Mouse (Mus musculus) layer of hippocampus, adult 18-20 months (tissue): Measurements from ENCODE around the gene Fv1. TPM values are rescaled to one million over a fixed set of nuclear protein-coding genes. Genes with fewer than 3 reads are reported as not detected.
"Not testable (repeated sequence)": the region's sequence is repeated elsewhere in the genome, so short reads cannot be mapped to it uniquely, and the experiment has no call there.

Experiments used
- DNase-seq, 2 experiments: peaks; one replicate each; pipeline ENCODE4 v3.0.0; 2022; ENCODE audit warnings: low spot score in 2 of 2
- long read RNA-seq: library from polyadenylated mRNA; stranded (forward); transcript quantifications from one replicate; pipeline ENCODE4 v2.0.0, GENCODE M21; 2021
- total RNA-seq, 2 experiments: library from RNA; stranded (reverse); gene quantifications; 2 replicates each; pipeline ENCODE4 v1.2.3; 2021

The Fv1 gene
- 10 to 100 TPM in 1 of 2 experiments, 1 to 10 TPM in 1; 8.9 to 11.0 TPM for total RNA-seq
- long read RNA-seq, partial matches to known transcripts: 1 of 6 reads
- long read RNA-seq, other reads (novel, unspliced or antisense): 1 of 6 reads

GRCm38 (mm10) chr4:147868450-147869031 lies at the start of gene Fv1, which contains the start of gene Miip:
Gene Fv1 (plus strand): TSS chr4:147868979.
Gene Miip (minus strand): TSS chr4:147868816.
- DNase-seq: peak; percentile 96 to 98

- DNase-seq: not testable (repeated sequence)
Observed at GRCm38 (mm10) chr4:147819659-147820058, 49.1 kb upstream of the Fv1 start.

DNA sequence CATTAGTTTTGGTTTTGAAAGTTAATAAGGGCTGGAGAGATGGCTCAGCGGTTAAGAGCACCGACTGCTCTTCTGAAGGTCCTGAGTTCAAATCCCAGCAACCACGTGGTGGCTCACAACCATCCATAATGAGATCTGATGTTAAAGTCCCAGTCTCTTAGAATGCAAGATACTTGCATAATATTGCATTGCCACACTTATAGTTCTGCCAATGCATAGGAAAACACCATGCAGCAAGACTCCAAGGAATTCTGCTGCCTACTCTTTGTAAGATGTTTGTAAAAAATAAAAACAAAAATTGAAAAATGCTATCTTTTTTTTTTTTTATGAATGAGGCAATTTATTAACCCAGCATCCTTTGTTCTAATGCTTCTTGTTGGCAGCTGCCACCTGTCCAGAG lies 47.4 kb upstream of the Fv1 start:
- not testable (repeated sequence) for DNase-seq

DNA sequence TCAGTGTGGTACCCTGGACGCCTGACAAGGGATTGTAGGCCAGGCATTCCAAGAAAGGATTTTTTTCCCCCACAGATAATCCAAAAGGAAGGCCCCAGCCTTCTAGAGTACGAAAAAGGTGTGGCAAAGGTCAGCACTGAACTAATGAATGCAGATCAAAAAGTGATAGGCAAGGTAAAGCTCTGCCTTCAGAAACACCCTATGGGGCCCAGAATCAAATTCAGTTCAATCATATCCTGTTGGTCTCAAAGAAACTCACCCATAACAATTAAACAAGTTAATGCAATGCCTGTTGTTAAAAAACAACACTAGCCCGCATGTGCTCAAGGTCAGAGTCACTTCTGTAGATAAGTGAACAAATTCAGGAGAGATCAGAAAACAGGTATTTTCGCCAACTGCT lies 44.4 kb upstream of the Fv1 start:
- no peak for DNase-seq

- DNase-seq: not testable (repeated sequence)
Observed at GRCm38 (mm10) chr4:147839282-147839681, 29.5 kb upstream of the Fv1 start.

- no peak for DNase-seq
Observed at GRCm38 (mm10) chr4:147842871-147843270, 25.9 kb upstream of the Fv1 start.

- DNase-seq: peak; percentile 68 to 94
Observed at GRCm38 (mm10) chr4:147847614-147848583, 20.9 kb upstream of the Fv1 start, which contains the start of gene Zfp933. Gene Zfp933 (minus strand): TSS chr4:147848366.

DNA sequence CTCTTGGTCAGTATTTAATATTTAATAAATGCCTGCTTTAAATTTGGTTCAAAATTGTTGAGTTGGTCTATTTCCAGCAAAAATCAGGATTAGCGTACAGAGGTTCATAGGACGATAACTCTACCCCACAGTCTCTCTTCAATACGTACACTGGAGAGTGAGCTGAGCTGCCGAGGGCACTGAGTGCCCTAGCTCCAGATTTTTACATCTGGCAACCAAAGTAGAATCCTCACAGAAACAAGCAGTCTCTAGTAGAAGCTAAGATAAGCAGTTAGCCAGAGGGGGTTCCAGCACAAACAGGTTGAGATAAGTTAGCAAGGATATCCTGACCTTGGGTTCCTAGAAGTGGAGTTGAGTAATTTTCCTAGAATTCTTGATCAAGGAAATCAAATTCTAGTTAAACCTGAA lies 20.2 kb upstream of the Fv1 start:
- DNase-seq: no peak

GRCm38 (mm10) chr4:147850776-147851175 lies 18.0 kb upstream of the Fv1 start:
- DNase-seq: no peak

GRCm38 (mm10) chr4:147862051-147862450 lies 6.7 kb upstream of the Fv1 start:
- no peak for DNase-seq

DNA sequence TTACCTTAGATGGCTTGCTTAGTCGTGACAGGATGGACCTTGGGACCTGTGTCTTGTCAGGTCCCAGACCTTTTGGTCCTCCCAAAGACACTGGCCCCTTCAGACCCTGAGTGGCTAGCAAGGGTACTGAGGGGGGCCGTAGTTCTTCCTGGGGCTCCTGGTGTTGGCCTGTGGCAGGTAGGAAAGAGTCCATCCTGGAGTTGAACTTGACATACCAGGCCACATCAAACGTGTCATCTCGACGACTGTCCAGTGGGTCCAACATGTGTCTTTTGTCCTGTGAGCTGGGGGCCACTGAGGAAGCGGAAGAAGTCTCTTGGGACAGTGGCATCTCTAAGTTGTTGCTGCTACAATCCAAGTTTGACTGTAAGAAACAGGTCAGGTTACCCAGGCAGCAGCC lies 3.1 kb upstream of the Fv1 start:
- DNase-seq: no peak

DNA sequence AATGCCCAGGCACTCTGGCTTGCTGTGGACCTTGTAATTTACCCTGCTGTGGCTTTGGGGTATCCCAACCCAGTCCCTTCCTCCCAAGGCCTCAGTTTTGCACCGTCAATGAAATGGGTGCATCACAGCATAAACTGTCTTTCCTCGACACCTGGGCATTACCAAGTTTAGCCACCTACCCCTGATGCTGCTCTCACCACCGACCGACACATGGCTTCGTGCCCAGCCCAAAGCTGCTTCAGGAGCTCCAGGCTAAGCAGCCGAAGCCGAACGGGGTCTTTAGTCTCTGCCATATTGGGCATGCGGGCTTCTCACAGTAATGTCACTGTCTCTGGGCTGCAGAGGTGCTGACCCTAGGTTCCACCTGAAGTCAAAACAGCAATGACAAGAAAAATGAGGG lies 2.7 kb upstream of the Fv1 start:
- DNase-seq: no peak

GRCm38 (mm10) chr4:147866793-147867192 lies 2.0 kb upstream of the Fv1 start:
- DNase-seq: not testable (repeated sequence)

DNA sequence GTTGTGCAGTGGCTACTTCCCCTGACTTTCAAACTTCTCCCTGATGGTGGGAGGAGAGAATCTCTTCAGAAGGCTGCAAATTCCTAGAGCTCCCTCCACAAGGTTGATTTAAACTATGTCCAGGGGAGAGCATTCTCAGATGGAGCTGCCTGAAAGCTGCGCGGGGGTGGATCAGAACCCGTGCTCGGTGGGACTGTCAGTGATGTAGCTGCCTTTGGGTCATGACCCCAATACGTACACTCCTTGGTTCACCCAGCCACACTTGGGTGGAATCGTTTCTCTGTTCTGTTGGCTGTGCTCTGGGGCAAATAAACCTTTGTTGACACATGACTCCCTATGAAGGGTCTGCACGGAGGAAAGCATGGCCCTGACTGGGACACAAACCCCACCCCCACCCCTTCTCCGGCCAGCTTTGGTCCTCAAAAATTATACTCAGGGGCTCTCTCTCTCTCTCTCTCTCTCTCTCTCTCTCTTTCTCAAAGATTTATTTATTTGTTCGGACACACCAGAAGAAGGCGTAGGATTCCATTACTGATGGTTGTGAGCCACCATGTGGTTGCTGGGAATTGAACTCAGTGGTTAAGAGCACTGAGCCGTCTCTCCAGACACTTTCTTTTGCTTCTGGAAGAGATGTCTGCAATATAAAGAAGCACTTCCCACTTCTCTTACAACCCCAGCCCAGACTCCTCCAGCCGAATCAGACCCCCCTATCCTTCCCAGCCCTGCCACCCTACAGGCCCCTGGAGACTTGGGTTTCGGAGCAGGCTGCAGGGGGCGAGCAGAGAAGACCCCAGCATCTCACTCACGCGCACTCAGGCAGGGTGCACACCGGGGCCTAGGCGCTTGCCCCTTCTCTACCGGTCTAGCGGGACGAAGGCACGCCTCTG lies 973 bp upstream of the Fv1 start:
- DNase-seq: no peak

DNA sequence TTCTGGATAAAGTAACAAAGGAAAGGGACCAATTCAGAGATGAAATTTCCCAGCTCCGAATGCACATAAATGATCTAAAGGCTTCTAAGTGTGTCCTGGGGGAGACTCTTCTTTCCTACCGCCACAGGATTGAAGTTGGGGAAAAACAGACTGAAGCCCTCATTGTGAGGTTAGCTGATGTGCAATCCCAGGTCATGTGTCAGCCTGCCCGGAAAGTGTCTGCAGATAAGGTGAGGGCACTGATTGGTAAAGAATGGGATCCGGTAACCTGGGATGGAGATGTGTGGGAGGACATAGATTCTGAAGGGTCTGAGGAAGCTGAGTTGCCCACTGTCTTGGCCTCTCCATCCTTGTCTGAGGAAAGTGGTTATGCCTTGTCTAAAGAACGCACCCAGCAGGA lies 459 bp downstream of the Fv1 start:
- no peak for DNase-seq

DNA sequence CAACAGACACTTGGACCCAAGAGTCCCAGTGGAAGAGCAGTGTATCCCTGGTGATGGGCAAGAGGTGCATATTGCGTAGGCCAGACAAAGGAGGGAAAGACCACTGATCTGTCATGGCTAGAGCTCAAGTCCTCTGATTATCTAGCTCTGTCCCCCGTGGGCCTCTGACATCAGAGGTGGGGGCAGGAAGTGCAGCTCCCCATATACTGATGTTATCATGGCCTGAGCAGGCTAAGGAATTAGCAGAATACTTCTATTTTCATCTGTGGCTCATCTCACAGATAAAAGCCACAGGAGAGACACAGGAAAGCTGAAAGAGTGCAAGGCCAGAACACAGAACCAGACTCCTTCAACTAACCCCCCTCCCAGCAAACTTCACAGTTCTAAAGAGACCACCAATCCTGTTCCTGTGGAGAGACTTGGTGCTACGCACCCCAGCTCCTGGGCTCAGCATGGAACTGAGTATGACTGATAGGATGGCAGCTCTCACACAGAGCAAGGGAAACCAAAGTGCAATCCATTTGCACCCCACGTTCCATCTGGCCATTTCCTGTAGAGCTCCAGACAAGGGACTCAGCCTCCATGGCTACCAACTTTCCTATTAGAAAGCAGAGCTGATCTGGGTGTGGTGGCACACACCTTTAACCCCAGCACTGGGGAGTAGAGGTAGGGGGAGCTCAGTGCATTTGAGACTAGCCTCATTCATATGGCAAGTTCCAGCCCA lies 7.2 kb downstream of the Fv1 start:
- peak; percentile 32 to 67 for DNase-seq

- DNase-seq: no peak
Observed at GRCm38 (mm10) chr4:147878537-147878936, 9.8 kb downstream of the Fv1 start.

GRCm38 (mm10) chr4:147879456-147879855 lies 10.7 kb downstream of the Fv1 start:
- DNase-seq: no peak

GRCm38 (mm10) chr4:147879865-147880264 lies 11.1 kb downstream of the Fv1 start:
- DNase-seq: no peak

DNA sequence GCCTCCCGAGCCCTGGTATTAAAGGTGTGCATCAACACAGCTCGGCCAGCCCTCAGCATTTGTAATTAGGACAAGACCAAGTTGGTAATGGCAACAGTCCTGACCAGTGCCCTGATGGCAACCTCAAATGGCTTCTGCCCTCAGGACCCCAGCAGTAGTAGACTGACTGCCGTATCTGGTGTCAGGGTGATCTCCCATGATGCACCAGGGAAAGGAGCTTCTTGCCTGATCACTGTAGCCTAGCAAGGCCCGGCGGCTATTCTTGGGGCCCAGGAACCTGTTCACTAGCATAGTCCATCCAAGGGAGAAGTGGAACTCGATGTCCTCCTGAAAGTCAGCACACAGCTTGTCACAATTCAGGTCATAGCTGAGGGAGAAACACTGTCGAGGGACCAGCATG lies 13.0 kb downstream of the Fv1 start:
- DNase-seq: no peak
